Mouse (Mus musculus) hindbrain, embryonic 16.5 days (tissue): ENCODE measurements at regions not wholly inside any gene's neighbourhood (a gene's known extent, or its start where the extent isn't known, plus 50 kb on each side); places are given as distances from the start of the nearest gene placed in this dataset.

Experiments
- ATAC-seq: fragments of 200-750 bp; cut with Nextera tagmentation; 2 replicates; pipeline ENCODE4 v1.8.0; 2017; ENCODE audit warnings: moderate TSS enrichment, moderate library complexity
- H3K27ac ChIP-seq: fragments of 300-500 bp; sonication (generic); 2 replicates; pipeline ENCODE4 v1.5.1; 2014; ENCODE audit warnings: low read depth, mild to moderate bottlenecking, control low read depth, low read length, moderate library complexity
- H3K27me3 ChIP-seq: fragments of 300-500 bp; sonication (generic); replicated peaks from 2 replicates; pipeline ENCODE4 v1.6.1; 2014; ENCODE audit warnings: low read length; ENCODE audit not compliant: control insufficient read depth, insufficient read depth
- H3K36me3 ChIP-seq: fragments of 300-500 bp; sonication (generic); 2 replicates; pipeline ENCODE4 v1.6.1; 2014; ENCODE audit warnings: mild to moderate bottlenecking, low read length, moderate library complexity, mixed read lengths; ENCODE audit not compliant: control insufficient read depth, insufficient read depth
- H3K4me1 ChIP-seq: fragments of 300-500 bp; sonication (generic); 2 replicates; pipeline ENCODE4 v1.6.1; 2014; ENCODE audit warnings: low read depth, low read length; ENCODE audit not compliant: control insufficient read depth, insufficient read depth
- H3K4me2 ChIP-seq: fragments of 300-500 bp; sonication (generic); 2 replicates; pipeline ENCODE4 v1.6.1; 2014; ENCODE audit warnings: mild to moderate bottlenecking, low read length, control low read depth, moderate library complexity
- H3K4me3 ChIP-seq: fragments of 300-500 bp; sonication (generic); 2 replicates; pipeline ENCODE4 v1.5.1; 2014; ENCODE audit warnings: mild to moderate bottlenecking, low read length, control low read depth, moderate library complexity
- H3K9ac ChIP-seq: fragments of 300-500 bp; sonication (generic); 2 replicates; pipeline ENCODE4 v1.6.1; 2014; ENCODE audit warnings: low read depth, mild to moderate bottlenecking, control low read depth, low read length, moderate library complexity
- H3K9me3 ChIP-seq: fragments of 300-500 bp; sonication (generic); 2 replicates; pipeline ENCODE4 v1.6.1; 2014; ENCODE audit warnings: mild to moderate bottlenecking, low read length, moderate library complexity; ENCODE audit not compliant: control insufficient read depth
- WGBS: fragments of 180-500 bp; shearing (Covaris S2); extraction: QIAGEN DNeasy Blood & Tissue Kit; methylation state at CpG from one replicate; pipeline ENCODE4 v1.1.7; 2014; 5-methylcytosine and 5-hydroxymethylcytosine counted together

GRCm38 (mm10) chr9:40608596-40608995 is 61.8 kb upstream of the Gm21915 start:
- H3K36me3 ChIP-seq, result no peaks in the 10 kb centered on the region
- no peaks in the 10 kb centered on the region for H3K27me3 ChIP-seq
- H3K4me3 ChIP-seq, result no peak overlapping the region
- H3K9ac ChIP-seq, result no peak overlapping the region
- no peaks in the 10 kb centered on the region for H3K9me3 ChIP-seq
- no peak overlapping the region for H3K4me2 ChIP-seq
- no peaks in the 10 kb centered on the region for H3K4me1 ChIP-seq
- no peak for ATAC-seq
- WGBS, result 72% methylated on average over 14 of the region's 14 CpGs
- H3K27ac ChIP-seq, result no peak overlapping the region

- Histone ChIP-seq H3K36me3 (no peaks in the 10 kb centered on the region), H3K27me3 (no peaks in the 10 kb centered on the region), H3K27ac (no peak overlapping the region), H3K4me1 (no peaks in the 10 kb centered on the region), H3K4me3 (no peak overlapping the region), H3K4me2 (no peak overlapping the region), H3K9ac (no peak overlapping the region), H3K9me3 (no peaks in the 10 kb centered on the region)
- ATAC-seq, result no peak
- 88% methylated on average over 18 of the region's 18 CpGs for WGBS
These were observed 62.5 kb upstream of the Gm21915 start for GRCm38 (mm10) chr9:40607941-40608340.

GRCm38 (mm10) chr9:40603521-40603920 is 66.9 kb upstream of the Gm21915 start:
- ATAC-seq, result no peak
- 75% methylated on average over 1 of the region's 1 CpGs for WGBS

GRCm38 (mm10) chr9:40598431-40598831 is 67.2 kb upstream of the Gramd1b start:
- Histone ChIP-seq H3K9me3 (peaks cover 3% of the 10 kb centered on the region; the same call in 1 of the 2 replicates), H3K4me2 (no peak overlapping the region), H3K36me3 (no peaks in the 10 kb centered on the region), H3K9ac (no peak overlapping the region), H3K27ac (no peak overlapping the region), H3K4me1 (no peaks in the 10 kb centered on the region), H3K27me3 (no peaks in the 10 kb centered on the region), H3K4me3 (no peak overlapping the region)
- no peak for ATAC-seq
- 79% methylated on average over 7 of the region's 7 CpGs for WGBS

More at GRCm38 (mm10) chr9:40603521-40603920, 66.9 kb upstream of the Gm21915 start:
- Histone ChIP-seq H3K4me3 (no peak overlapping the region), H3K27ac (no peak overlapping the region), H3K27me3 (no peaks in the 10 kb centered on the region), H3K4me1 (no peaks in the 10 kb centered on the region), H3K9me3 (no peaks in the 10 kb centered on the region), H3K4me2 (no peak overlapping the region), H3K36me3 (no peaks in the 10 kb centered on the region), H3K9ac (no peak overlapping the region)

GRCm38 (mm10) chr9:40587421-40587820 is 56.2 kb upstream of the Gramd1b start:
- Histone ChIP-seq H3K4me3 (no peak overlapping the region), H3K9ac (no peak overlapping the region), H3K27ac (no peak overlapping the region), H3K4me1 (no peaks in the 10 kb centered on the region), H3K27me3 (no peaks in the 10 kb centered on the region), H3K4me2 (no peak overlapping the region), H3K36me3 (no peaks in the 10 kb centered on the region), H3K9me3 (no peaks in the 10 kb centered on the region)
- no peak for ATAC-seq
- 89% methylated on average over 2 of the region's 2 CpGs for WGBS

- no peaks in the 10 kb centered on the region for H3K27me3 ChIP-seq
- no peaks in the 10 kb centered on the region for H3K36me3 ChIP-seq
- WGBS, result 78% methylated on average over 7 of the region's 7 CpGs
- H3K4me2 ChIP-seq, result no peak overlapping the region
- no peak overlapping the region for H3K9ac ChIP-seq
- H3K4me1 ChIP-seq, result no peaks in the 10 kb centered on the region
- ATAC-seq, result no peak
- H3K4me3 ChIP-seq, result no peak overlapping the region
- no peak overlapping the region for H3K27ac ChIP-seq
- no peaks in the 10 kb centered on the region for H3K9me3 ChIP-seq
These were observed 55.4 kb upstream of the Gramd1b start for GRCm38 (mm10) chr9:40586581-40586980.

- no peak overlapping the region for H3K4me3 ChIP-seq
These were observed 52.4 kb upstream of the Gramd1b start for GRCm38 (mm10) chr9:40583554-40583953.

GRCm38 (mm10) chr9:40581854-40582253 is 50.7 kb upstream of the Gramd1b start:
- H3K9ac ChIP-seq, result no peak overlapping the region
- H3K36me3 ChIP-seq, result no peaks in the 10 kb centered on the region
- 76% methylated on average over 2 of the region's 2 CpGs for WGBS
- no peaks in the 10 kb centered on the region; the same call in 1 of the 2 replicates for H3K4me1 ChIP-seq
- H3K27me3 ChIP-seq, result no peaks in the 10 kb centered on the region
- H3K4me3 ChIP-seq, result no peak overlapping the region
- no peaks in the 10 kb centered on the region for H3K9me3 ChIP-seq
- H3K27ac ChIP-seq, result no peak overlapping the region
- no peak for ATAC-seq
- H3K4me2 ChIP-seq, result no peak overlapping the region

More at GRCm38 (mm10) chr9:40583554-40583953, 52.4 kb upstream of the Gramd1b start:
- H3K4me2 ChIP-seq, result no peak overlapping the region
- no peak overlapping the region for H3K27ac ChIP-seq
- no peaks in the 10 kb centered on the region for H3K9me3 ChIP-seq
- no peaks in the 10 kb centered on the region for H3K27me3 ChIP-seq
- H3K9ac ChIP-seq, result no peak overlapping the region
- WGBS, result 47% methylated on average over 11 of the region's 11 CpGs
- H3K36me3 ChIP-seq, result no peaks in the 10 kb centered on the region
- no peaks in the 10 kb centered on the region; the same call in 1 of the 2 replicates for H3K4me1 ChIP-seq
- ATAC-seq, result peak; percentile 57
